Mouse (Mus musculus): ENCODE results near the gene Ddx42. TPM values are rescaled to one million over a fixed set of nuclear protein-coding genes. Genes with fewer than 3 reads are reported as not detected.

Ddx42 gene
- polyA plus RNA-seq, 1 experiment from 2014 or later, result 104 TPM

- H3K4me3 ChIP-seq, result peak overlapping the region; percentile 80
- peak overlapping the region; percentile 86 for H3K9ac ChIP-seq
- H3K4me2 ChIP-seq (replicated peaks), result peak overlapping the region; percentile 96
- H3K27me3 ChIP-seq, result no peaks in the 10 kb centered on the region
- H3K9me3 ChIP-seq, result no peaks in the 10 kb centered on the region
- no peak overlapping the region for H3K27ac ChIP-seq
- H3K36me3 ChIP-seq, result peaks cover 63% of the 10 kb centered on the region
- 67% methylated on average over 5 of the region's 5 CpGs for WGBS
- ATAC-seq (ENCODE audit: insufficient number of reproducible peaks, insufficient read depth, low FRiP score, low TSS enrichment), result no peak
- H3K4me1 ChIP-seq, result peaks cover 17% of the 10 kb centered on the region
These were observed 40.0 kb downstream of the Ddx42 start for GRCm38 (mm10) chr11:106256775-106257174.

GRCm38 (mm10) chr11:106260826-106261450 is 44.2 kb downstream of the Ddx42 start:
- no peak overlapping the region for H3K27ac ChIP-seq
- H3K9ac ChIP-seq, result no peak overlapping the region
- no peaks in the 10 kb centered on the region for H3K27me3 ChIP-seq
- peaks cover 9% of the 10 kb centered on the region for H3K4me1 ChIP-seq
- H3K9me3 ChIP-seq, result no peaks in the 10 kb centered on the region
- H3K4me2 ChIP-seq (replicated peaks), result no peak overlapping the region
- no peak overlapping the region for H3K4me3 ChIP-seq
- peaks cover 80% of the 10 kb centered on the region for H3K36me3 ChIP-seq
- WGBS, result 85% methylated on average over 14 of the region's 14 CpGs
- ATAC-seq (ENCODE audit: insufficient number of reproducible peaks, insufficient read depth, low FRiP score, low TSS enrichment), result no peak

- no peak for ATAC-seq (ENCODE audit: insufficient number of reproducible peaks, insufficient read depth, low FRiP score, low TSS enrichment)
- H3K4me3 ChIP-seq, result no peak overlapping the region
- no peak overlapping the region for H3K27ac ChIP-seq
- WGBS, result 86% methylated on average over 9 of the region's 9 CpGs
- H3K36me3 ChIP-seq, result peaks cover 80% of the 10 kb centered on the region
- H3K9ac ChIP-seq, result no peak overlapping the region
- peaks cover 15% of the 10 kb centered on the region for H3K4me1 ChIP-seq
- no peak overlapping the region for H3K4me2 ChIP-seq (replicated peaks)
- H3K27me3 ChIP-seq, result no peaks in the 10 kb centered on the region
- H3K9me3 ChIP-seq, result no peaks in the 10 kb centered on the region
These were observed 47.2 kb downstream of the Ddx42 start for GRCm38 (mm10) chr11:106263963-106264362.

GRCm38 (mm10) chr11:106264988-106265387 is 48.3 kb downstream of the Ddx42 start:
- WGBS, result 95% methylated on average over 15 of the region's 15 CpGs
- no peaks in the 10 kb centered on the region for H3K27me3 ChIP-seq
- peaks cover 20% of the 10 kb centered on the region for H3K4me1 ChIP-seq
- H3K4me3 ChIP-seq, result no peak overlapping the region
- H3K4me2 ChIP-seq (replicated peaks), result no peak overlapping the region
- ATAC-seq (ENCODE audit: insufficient number of reproducible peaks, insufficient read depth, low FRiP score, low TSS enrichment), result no peak
- H3K27ac ChIP-seq, result no peak overlapping the region
- no peaks in the 10 kb centered on the region for H3K9me3 ChIP-seq
- H3K9ac ChIP-seq, result no peak overlapping the region
- peaks cover 71% of the 10 kb centered on the region for H3K36me3 ChIP-seq

- ATAC-seq (ENCODE audit: insufficient number of reproducible peaks, insufficient read depth, low FRiP score, low TSS enrichment), result no peak
- WGBS, result 87% methylated on average over 4 of the region's 4 CpGs
- H3K36me3 ChIP-seq, result peaks cover 69% of the 10 kb centered on the region
- no peak overlapping the region for H3K9ac ChIP-seq
- H3K4me1 ChIP-seq, result peaks cover 26% of the 10 kb centered on the region
- no peak overlapping the region for H3K4me2 ChIP-seq (replicated peaks)
- H3K4me3 ChIP-seq, result no peak overlapping the region
- no peaks in the 10 kb centered on the region for H3K9me3 ChIP-seq
- no peak overlapping the region for H3K27ac ChIP-seq
- H3K27me3 ChIP-seq, result no peaks in the 10 kb centered on the region
These were observed 48.8 kb downstream of the Ddx42 start for GRCm38 (mm10) chr11:106265570-106265969.

- H3K9ac ChIP-seq, result no peak overlapping the region
- no peaks in the 10 kb centered on the region for H3K27me3 ChIP-seq
- no peak overlapping the region for H3K4me2 ChIP-seq (replicated peaks)
- peaks cover 60% of the 10 kb centered on the region for H3K36me3 ChIP-seq
- no peak overlapping the region for H3K27ac ChIP-seq
- H3K4me1 ChIP-seq, result peaks cover 32% of the 10 kb centered on the region
- H3K4me3 ChIP-seq, result no peak overlapping the region
- ATAC-seq (ENCODE audit: insufficient number of reproducible peaks, insufficient read depth, low FRiP score, low TSS enrichment), result no peak
- H3K9me3 ChIP-seq, result no peaks in the 10 kb centered on the region
- 91% methylated on average over 10 of the region's 10 CpGs for WGBS
These were observed 49.7 kb downstream of the Ddx42 start for GRCm38 (mm10) chr11:106266431-106266830.

- Histone ChIP-seq H3K27me3 (no peaks in the 10 kb centered on the region), H3K4me1 (peaks cover 35% of the 10 kb centered on the region), H3K4me3 (no peak overlapping the region), H3K27ac (0 out of 2 replicates have a peak overlapping the region, but pooled peaks have one; percentile 69), H3K4me2 (replicated peaks) (0 out of 2 replicates have a peak overlapping the region, but pooled peaks have one; percentile 2), H3K9me3 (no peaks in the 10 kb centered on the region), H3K9ac (no peak overlapping the region), H3K36me3 (peaks cover 51% of the 10 kb centered on the region)
- WGBS, result 74% methylated on average over 15 of the region's 15 CpGs
- ATAC-seq (ENCODE audit: insufficient number of reproducible peaks, insufficient read depth, low FRiP score, low TSS enrichment), result no peak
These were observed 50.7 kb downstream of the Ddx42 start for GRCm38 (mm10) chr11:106267311-106267852.

- peaks cover 46% of the 10 kb centered on the region for H3K36me3 ChIP-seq
- no peak for ATAC-seq (ENCODE audit: insufficient number of reproducible peaks, insufficient read depth, low FRiP score, low TSS enrichment)
- peaks cover 35% of the 10 kb centered on the region for H3K4me1 ChIP-seq
- WGBS, result 70% methylated on average over 5 of the region's 5 CpGs
- peak overlapping the region; percentile 7; the same call in 1 of the 2 replicates for H3K9ac ChIP-seq
- H3K27ac ChIP-seq, result peak overlapping the region; percentile 69
- no peaks in the 10 kb centered on the region for H3K9me3 ChIP-seq
- H3K4me2 ChIP-seq (replicated peaks), result peak overlapping the region; percentile 2; the same call in 1 of the 2 replicates
- H3K4me3 ChIP-seq, result no peak overlapping the region
- no peaks in the 10 kb centered on the region for H3K27me3 ChIP-seq
These were observed 51.1 kb downstream of the Ddx42 start for GRCm38 (mm10) chr11:106267871-106268270.

- H3K4me2 ChIP-seq (replicated peaks), result peak overlapping the region; percentile 29
- no peak for ATAC-seq (ENCODE audit: insufficient number of reproducible peaks, insufficient read depth, low FRiP score, low TSS enrichment)
- peaks cover 35% of the 10 kb centered on the region for H3K4me1 ChIP-seq
- peak overlapping the region; percentile 7; the same call in 1 of the 2 replicates for H3K9ac ChIP-seq
- no peak overlapping the region for H3K4me3 ChIP-seq
- peak overlapping the region; percentile 69 for H3K27ac ChIP-seq
- H3K27me3 ChIP-seq, result no peaks in the 10 kb centered on the region
- peaks cover 40% of the 10 kb centered on the region for H3K36me3 ChIP-seq
- 40% methylated on average over 8 of the region's 8 CpGs for WGBS
- H3K9me3 ChIP-seq, result no peaks in the 10 kb centered on the region
These were observed 51.8 kb downstream of the Ddx42 start for GRCm38 (mm10) chr11:106268326-106269059.

- Histone ChIP-seq H3K4me2 (replicated peaks) (peak overlapping the region; percentile 29), H3K4me1 (peaks cover 39% of the 10 kb centered on the region), H3K9me3 (no peaks in the 10 kb centered on the region), H3K27me3 (no peaks in the 10 kb centered on the region), H3K9ac (no peak overlapping the region), H3K36me3 (peaks cover 34% of the 10 kb centered on the region), H3K4me3 (no peak overlapping the region), H3K27ac (peak overlapping the region; percentile 69)
- 34% methylated on average over 3 of the region's 3 CpGs for WGBS
- ATAC-seq (ENCODE audit: insufficient number of reproducible peaks, insufficient read depth, low FRiP score, low TSS enrichment), result no peak
These were observed 52.3 kb downstream of the Ddx42 start for GRCm38 (mm10) chr11:106269060-106269431.

- Histone ChIP-seq H3K4me1 (peaks cover 50% of the 10 kb centered on the region), H3K4me2 (replicated peaks) (peak overlapping the region; percentile 88), H3K9ac (peak overlapping the region; percentile 93), H3K36me3 (peaks cover 12% of the 10 kb centered on the region), H3K27me3 (no peaks in the 10 kb centered on the region), H3K4me3 (peak overlapping the region; percentile 86), H3K27ac (peak overlapping the region; percentile 89), H3K9me3 (no peaks in the 10 kb centered on the region)
- ATAC-seq (ENCODE audit: insufficient number of reproducible peaks, insufficient read depth, low FRiP score, low TSS enrichment), result no peak
- WGBS, result 36% methylated on average over 5 of the region's 5 CpGs
These were observed 54.5 kb downstream of the Ddx42 start for GRCm38 (mm10) chr11:106271131-106271793.
